Mouse (Mus musculus): ENCODE data around the gene Vsx1.

DNA sequence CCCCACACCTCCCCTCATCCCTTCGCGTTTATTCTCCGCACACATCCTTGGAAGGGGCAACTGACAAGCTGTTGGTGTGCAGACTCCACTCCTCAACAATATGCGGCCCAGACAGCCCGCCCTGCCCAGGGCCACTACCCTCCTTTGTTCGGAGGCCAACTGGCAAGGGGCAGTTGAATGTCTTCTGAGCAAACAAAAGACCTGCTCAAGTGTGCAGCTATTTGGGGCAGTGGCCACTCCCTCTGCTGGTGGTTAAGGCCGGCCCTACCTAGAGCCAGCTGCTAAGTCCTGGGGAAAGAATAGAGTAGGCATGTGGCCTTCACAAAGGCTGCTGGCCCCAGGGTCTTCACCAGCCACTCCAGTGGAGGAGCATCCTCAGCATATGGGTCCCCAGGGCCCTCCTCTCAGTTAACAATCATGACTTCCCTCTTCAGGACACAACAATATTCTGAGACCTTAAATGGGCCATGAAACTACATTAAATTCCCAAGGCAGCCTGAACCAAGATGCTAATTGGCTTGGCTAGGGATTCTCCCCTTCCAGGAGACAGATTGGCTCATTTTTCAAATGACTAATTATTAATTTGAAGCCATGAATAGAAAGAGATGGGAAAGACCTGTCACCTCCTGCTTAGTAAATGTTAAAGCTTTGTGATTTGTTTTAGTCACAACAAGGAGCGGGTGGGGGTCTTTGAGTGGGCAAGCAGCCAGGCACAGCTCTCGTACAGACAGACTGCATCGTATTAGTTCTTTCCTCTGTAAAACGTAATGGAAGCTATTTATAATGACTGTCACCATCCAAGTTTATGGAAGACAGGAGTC is 46.8 kb upstream of the Vsx1 start:
- TF ChIP-seq EP300 (IDR thresholded peaks at IDR 0.05) = no peak
- TF ChIP-seq CTCF (IDR thresholded peaks at IDR 0.05) = no peak

Data from lung, postnatal 0 days (tissue).